Mouse (Mus musculus): Measurements from ENCODE around the gene Pcdh20. TPM values are rescaled to one million over a fixed set of nuclear protein-coding genes. Genes with fewer than 3 reads are reported as not detected.

Gene Pcdh20
- not detected for total RNA-seq (2023)

GRCm38 (mm10) chr14:88470495-88471434 is at the start of gene Pcdh20:
TSS of gene Pcdh20 (minus strand) at chr14:88471396.

Data from monocyte, adult 59 days (primary cell).